Mouse (Mus musculus): ENCODE results near the gene Urm1. TPM values are rescaled to one million over a fixed set of nuclear protein-coding genes. Genes with fewer than 3 reads are reported as not detected.

Gene Urm1
- total and polyA plus RNA-seq, 2 experiments from 2014 or later = 30.7 to 66.9 TPM

GRCm38 (mm10) chr2:29826926-29827708, 7.2 kb downstream of the Urm1 start:
- TF ChIP-seq CTCF (IDR thresholded peaks at IDR 0.05) = peak; percentile 48
- H3K4me1 ChIP-seq (ENCODE audit: insufficient read depth, low read length) = peaks cover 3% of the 10 kb centered on the region; the same call in 1 of the 2 replicates
- H3K36me3 ChIP-seq (ENCODE audit: insufficient read depth, low read length) = no peaks in the 10 kb centered on the region
- H3K27ac ChIP-seq (ENCODE audit: low read depth, low read length) = peak overlapping the region; percentile 86
- H3K27me3 ChIP-seq (ENCODE audit: insufficient read depth, low read length) = no peaks in the 10 kb centered on the region
- H3K4me3 ChIP-seq (ENCODE audit: low read depth, low read length) = peak overlapping the region; percentile 87
- H3K4me2 ChIP-seq (ENCODE audit: low read depth, low read length, poor library complexity, severe bottlenecking) = peak overlapping the region; percentile 77
- peak; percentile 99 for DNase-seq (ENCODE audit: low spot score)
- H3K9me3 ChIP-seq (ENCODE audit: low read length) = no peaks in the 10 kb centered on the region
- peak overlapping the region; percentile 76 for H3K9ac ChIP-seq (replicated peaks; ENCODE audit: low read length, poor library complexity, severe bottlenecking)
- under 1% methylated on average over 48 of the region's 48 CpGs for WGBS
- peak; percentile 96 for ATAC-seq (ENCODE audit: low FRiP score)

GRCm38 (mm10) chr2:29827709-29828024, 7.8 kb downstream of the Urm1 start:
- no peak for TF ChIP-seq CTCF (IDR thresholded peaks at IDR 0.05)
- H3K4me1 ChIP-seq (ENCODE audit: insufficient read depth, low read length) = peaks cover 3% of the 10 kb centered on the region; the same call in 1 of the 2 replicates
- peaks cover 4% of the 10 kb centered on the region; the same call in 1 of the 2 replicates for H3K36me3 ChIP-seq (ENCODE audit: insufficient read depth, low read length)
- DNase-seq (ENCODE audit: low spot score) (no peak), ATAC-seq (ENCODE audit: low FRiP score) (no peak)
- peak overlapping the region; percentile 87 for H3K4me3 ChIP-seq (ENCODE audit: low read depth, low read length)
- H3K9ac ChIP-seq (replicated peaks; ENCODE audit: low read length, poor library complexity, severe bottlenecking) = peak overlapping the region; percentile 76
- H3K27me3 ChIP-seq (ENCODE audit: insufficient read depth, low read length) = no peaks in the 10 kb centered on the region
- peak overlapping the region; percentile 55; the same call in 1 of the 2 replicates for H3K27ac ChIP-seq (ENCODE audit: low read depth, low read length)
- H3K9me3 ChIP-seq (ENCODE audit: low read length) = no peaks in the 10 kb centered on the region
- WGBS = 3% methylated on average over 12 of the region's 12 CpGs
- H3K4me2 ChIP-seq (ENCODE audit: low read depth, low read length, poor library complexity, severe bottlenecking) = peak overlapping the region; percentile 77

- H3K27ac ChIP-seq (ENCODE audit: low read depth, low read length) = no peak overlapping the region
- ATAC-seq (ENCODE audit: low FRiP score) (no peak), DNase-seq (ENCODE audit: low spot score) (peak; percentile 33)
- no peak overlapping the region for H3K9ac ChIP-seq (replicated peaks; ENCODE audit: low read length, poor library complexity, severe bottlenecking)
- peaks cover 4% of the 10 kb centered on the region; the same call in 1 of the 2 replicates for H3K36me3 ChIP-seq (ENCODE audit: insufficient read depth, low read length)
- no peaks in the 10 kb centered on the region for H3K27me3 ChIP-seq (ENCODE audit: insufficient read depth, low read length)
- H3K9me3 ChIP-seq (ENCODE audit: low read length) = no peaks in the 10 kb centered on the region
- peaks cover 3% of the 10 kb centered on the region; the same call in 1 of the 2 replicates for H3K4me1 ChIP-seq (ENCODE audit: insufficient read depth, low read length)
- WGBS = 93% methylated on average over 4 of the region's 4 CpGs
- no peak for TF ChIP-seq CTCF (IDR thresholded peaks at IDR 0.05)
- no peak overlapping the region for H3K4me2 ChIP-seq (ENCODE audit: low read depth, low read length, poor library complexity, severe bottlenecking)
- no peak overlapping the region for H3K4me3 ChIP-seq (ENCODE audit: low read depth, low read length)
Observed at GRCm38 (mm10) chr2:29831106-29831505, 11.2 kb downstream of the Urm1 start.

GRCm38 (mm10) chr2:29833796-29834195, 13.9 kb downstream of the Urm1 start:
- H3K9me3 ChIP-seq (ENCODE audit: low read length) = no peaks in the 10 kb centered on the region
- H3K36me3 ChIP-seq (ENCODE audit: insufficient read depth, low read length) = peaks cover 9% of the 10 kb centered on the region; the same call in 1 of the 2 replicates
- DNase-seq (ENCODE audit: low spot score) (no peak), ATAC-seq (ENCODE audit: low FRiP score) (no peak)
- H3K4me1 ChIP-seq (ENCODE audit: insufficient read depth, low read length) = no peaks in the 10 kb centered on the region
- H3K9ac ChIP-seq (replicated peaks; ENCODE audit: low read length, poor library complexity, severe bottlenecking) = no peak overlapping the region
- H3K4me2 ChIP-seq (ENCODE audit: low read depth, low read length, poor library complexity, severe bottlenecking) = no peak overlapping the region
- H3K27ac ChIP-seq (ENCODE audit: low read depth, low read length) = no peak overlapping the region
- H3K4me3 ChIP-seq (ENCODE audit: low read depth, low read length) = no peak overlapping the region
- H3K27me3 ChIP-seq (ENCODE audit: insufficient read depth, low read length) = no peaks in the 10 kb centered on the region
- 93% methylated on average over 5 of the region's 5 CpGs for WGBS
- no peak for TF ChIP-seq CTCF (IDR thresholded peaks at IDR 0.05)

GRCm38 (mm10) chr2:29835391-29835899, 15.6 kb downstream of the Urm1 start:
- no peak overlapping the region for H3K4me2 ChIP-seq (ENCODE audit: low read depth, low read length, poor library complexity, severe bottlenecking)
- DNase-seq (ENCODE audit: low spot score) (peak; percentile 41), ATAC-seq (ENCODE audit: low FRiP score) (no peak)

GRCm38 (mm10) chr2:29839460-29839859, 19.6 kb downstream of the Urm1 start:
- no peak overlapping the region for H3K27ac ChIP-seq (ENCODE audit: low read depth, low read length)
- 18% methylated on average over 3 of the region's 4 CpGs for WGBS
- TF ChIP-seq CTCF (IDR thresholded peaks at IDR 0.05) = no peak
- no peak overlapping the region for H3K9ac ChIP-seq (replicated peaks; ENCODE audit: low read length, poor library complexity, severe bottlenecking)
- DNase-seq (ENCODE audit: low spot score) (peak; percentile 27), ATAC-seq (ENCODE audit: low FRiP score) (no peak)
- H3K4me1 ChIP-seq (ENCODE audit: insufficient read depth, low read length) = no peaks in the 10 kb centered on the region
- no peaks in the 10 kb centered on the region for H3K27me3 ChIP-seq (ENCODE audit: insufficient read depth, low read length)
- H3K4me2 ChIP-seq (ENCODE audit: low read depth, low read length, poor library complexity, severe bottlenecking) = no peak overlapping the region
- no peak overlapping the region for H3K4me3 ChIP-seq (ENCODE audit: low read depth, low read length)
- peaks cover 20% of the 10 kb centered on the region for H3K36me3 ChIP-seq (ENCODE audit: insufficient read depth, low read length)
- no peaks in the 10 kb centered on the region for H3K9me3 ChIP-seq (ENCODE audit: low read length)

More at GRCm38 (mm10) chr2:29835391-29835899, 15.6 kb downstream of the Urm1 start:
- H3K27me3 ChIP-seq (ENCODE audit: insufficient read depth, low read length) = no peaks in the 10 kb centered on the region
- H3K27ac ChIP-seq (ENCODE audit: low read depth, low read length) = peak overlapping the region; percentile 32; the same call in 1 of the 2 replicates
- peaks cover 9% of the 10 kb centered on the region; the same call in 1 of the 2 replicates for H3K36me3 ChIP-seq (ENCODE audit: insufficient read depth, low read length)
- no peaks in the 10 kb centered on the region for H3K9me3 ChIP-seq (ENCODE audit: low read length)
- no peak overlapping the region for H3K4me3 ChIP-seq (ENCODE audit: low read depth, low read length)
- 15% methylated on average over 2 of the region's 2 CpGs for WGBS
- no peak for TF ChIP-seq CTCF (IDR thresholded peaks at IDR 0.05)
- no peak overlapping the region for H3K9ac ChIP-seq (replicated peaks; ENCODE audit: low read length, poor library complexity, severe bottlenecking)
- no peaks in the 10 kb centered on the region for H3K4me1 ChIP-seq (ENCODE audit: insufficient read depth, low read length)
